Mouse (Mus musculus) gastrocnemius, postnatal 25 days (tissue): ENCODE measurements around the gene D630039A03Rik. TPM values are rescaled to one million over a fixed set of nuclear protein-coding genes. Genes with fewer than 3 reads are reported as not detected.
"Not testable (repeated sequence)": the region's sequence is repeated elsewhere in the genome, so short reads cannot be mapped to it uniquely, and the experiment has no call there.

Experiments
- DNase-seq: peaks from one replicate; pipeline ENCODE4 v3.0.0; 2022
- total RNA-seq, 2 experiments: library from RNA; stranded (reverse); gene quantifications; 1 replicate in 1 of 2; 2 replicates in 1 of 2; pipeline ENCODE4 v1.2.3; 2021

Gene D630039A03Rik
- total RNA-seq, 2 experiments from 2014 or later = not detected

DNA sequence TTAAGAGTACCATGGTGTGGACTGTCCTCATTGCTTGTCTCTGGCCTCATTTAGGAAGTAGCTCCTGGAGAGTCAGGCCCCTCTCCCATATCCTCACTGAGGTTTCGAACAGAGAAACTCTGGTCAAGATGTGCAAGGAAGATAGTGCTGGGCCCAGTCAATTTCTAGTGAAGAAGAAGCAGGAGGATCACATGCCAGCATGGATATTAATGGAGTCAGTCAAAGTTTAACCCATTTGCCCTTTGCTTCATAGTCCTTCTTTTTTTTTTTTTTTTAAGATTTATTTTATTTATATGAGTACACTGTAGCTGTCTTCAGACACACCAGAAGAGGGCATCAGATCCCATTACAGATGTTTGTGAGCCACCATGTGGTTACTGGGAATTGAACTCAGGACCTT is 27.1 kb downstream of the D630039A03Rik start:
- DNase-seq = not testable (repeated sequence)

DNA sequence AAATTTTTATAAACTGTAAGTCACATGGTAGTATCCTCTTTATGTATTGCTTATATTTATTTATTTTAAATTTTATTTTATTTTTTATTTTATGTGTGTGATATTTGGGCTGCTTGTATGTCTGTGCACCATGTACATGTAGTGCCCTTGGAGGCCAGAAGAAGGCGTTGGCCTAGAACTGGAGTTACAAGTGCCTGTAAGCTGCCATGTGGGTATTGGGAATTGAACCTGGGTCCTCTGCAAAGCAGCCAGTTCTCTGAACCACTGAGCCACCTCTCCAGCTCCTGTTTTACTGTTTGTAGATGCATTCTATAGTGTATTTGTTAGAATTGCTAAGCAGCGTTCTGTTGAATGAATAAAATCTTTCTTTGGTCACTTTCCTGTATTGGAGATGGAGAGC is 27.9 kb downstream of the D630039A03Rik start:
- DNase-seq = no peak

GRCm38 (mm10) chr4:57886888-57887230 is 29.2 kb downstream of the D630039A03Rik start:
- no peak for DNase-seq

DNA sequence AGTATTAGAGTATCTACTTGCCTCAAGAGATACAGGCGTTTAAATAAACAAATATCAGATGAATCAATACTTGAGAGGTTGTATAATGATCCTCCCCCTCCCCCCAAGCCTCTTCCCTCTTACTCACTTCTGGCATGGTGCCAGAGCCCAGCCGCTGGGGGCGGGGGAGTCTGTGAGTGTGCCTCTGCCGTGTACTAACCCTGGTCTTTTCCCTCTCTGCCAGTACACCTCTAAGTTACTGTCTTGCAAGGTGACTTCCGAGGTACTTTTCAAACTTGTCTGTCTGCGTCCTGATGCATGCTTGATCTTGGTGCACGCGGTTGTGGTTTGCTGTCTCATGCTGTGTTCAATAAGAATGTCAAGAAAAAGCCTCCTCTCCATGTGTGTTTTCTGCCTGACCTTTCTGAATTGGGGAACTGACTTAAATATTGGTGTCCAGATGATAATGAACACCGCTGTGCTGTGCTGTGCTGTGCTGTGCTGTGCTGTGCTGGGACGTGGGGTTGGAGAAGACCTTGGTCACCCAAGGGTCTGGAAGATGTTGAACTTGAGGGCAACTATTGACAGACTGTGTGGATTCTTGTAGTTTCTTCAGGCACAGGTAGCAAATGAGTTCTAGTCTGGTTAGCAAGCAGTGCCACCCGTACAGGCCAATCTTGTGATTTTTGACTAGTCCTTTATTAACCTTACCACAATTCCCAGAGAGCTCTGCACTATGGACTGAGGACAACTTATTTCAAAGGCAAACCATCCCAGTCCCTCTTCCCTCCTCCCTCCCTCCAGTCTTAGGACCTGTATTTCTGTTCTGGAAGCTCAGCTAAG is 29.8 kb downstream of the D630039A03Rik start:
- DNase-seq = no peak

- no peak for DNase-seq
Measured at GRCm38 (mm10) chr4:57885186-57885585, 30.9 kb downstream of the D630039A03Rik start.

GRCm38 (mm10) chr4:57884511-57884910 is 31.6 kb downstream of the D630039A03Rik start:
- no peak for DNase-seq

GRCm38 (mm10) chr4:57883520-57884421 is 32.3 kb downstream of the D630039A03Rik start:
- no peak for DNase-seq

- DNase-seq = peak; percentile 51
Measured at GRCm38 (mm10) chr4:57879804-57880357, 36.2 kb downstream of the D630039A03Rik start.

DNA sequence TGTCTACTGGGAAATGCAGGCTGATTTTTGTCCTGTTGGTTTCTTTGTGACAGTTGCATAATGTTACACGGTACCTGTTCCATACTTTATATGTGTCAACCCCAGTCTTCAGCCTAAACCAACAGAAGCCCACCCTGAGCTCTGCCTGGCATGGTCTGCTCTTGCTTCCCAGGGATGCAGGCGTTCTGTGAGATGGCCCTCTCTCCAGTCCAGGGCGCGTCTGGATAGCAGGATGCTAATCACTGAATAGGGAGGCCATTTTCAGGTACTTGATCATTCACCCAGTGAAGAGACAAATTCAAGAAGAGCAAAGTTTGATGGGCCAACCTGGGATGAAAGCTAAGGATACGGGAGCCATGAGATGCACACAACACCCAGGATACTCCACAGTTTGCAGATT is 37.0 kb downstream of the D630039A03Rik start:
- no peak for DNase-seq

GRCm38 (mm10) chr4:57867454-57867853 is 48.6 kb downstream of the D630039A03Rik start:
- no peak for DNase-seq

DNA sequence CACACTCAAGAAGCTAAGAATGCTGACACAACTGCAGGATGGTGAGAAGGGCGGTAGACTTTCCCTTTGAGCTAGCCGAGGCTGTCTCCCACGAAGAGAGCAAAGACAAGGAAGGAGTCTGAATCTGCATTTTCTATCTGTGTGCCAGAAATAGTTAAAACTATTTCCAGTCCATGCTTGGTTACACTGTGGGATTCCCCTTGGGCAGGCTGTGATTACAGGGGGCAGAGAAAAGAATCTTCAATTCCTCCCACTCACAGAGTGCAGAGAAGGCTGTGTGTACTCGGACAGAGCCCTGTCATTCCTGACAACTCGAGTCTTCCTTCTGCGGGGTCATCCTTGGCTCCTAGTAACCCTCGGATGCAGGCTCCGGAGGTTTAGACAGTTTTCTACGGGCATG is 49.1 kb downstream of the D630039A03Rik start:
- DNase-seq = no peak

- no peak for DNase-seq
Measured at GRCm38 (mm10) chr4:57866088-57866487, 50.0 kb downstream of the D630039A03Rik start.

DNA sequence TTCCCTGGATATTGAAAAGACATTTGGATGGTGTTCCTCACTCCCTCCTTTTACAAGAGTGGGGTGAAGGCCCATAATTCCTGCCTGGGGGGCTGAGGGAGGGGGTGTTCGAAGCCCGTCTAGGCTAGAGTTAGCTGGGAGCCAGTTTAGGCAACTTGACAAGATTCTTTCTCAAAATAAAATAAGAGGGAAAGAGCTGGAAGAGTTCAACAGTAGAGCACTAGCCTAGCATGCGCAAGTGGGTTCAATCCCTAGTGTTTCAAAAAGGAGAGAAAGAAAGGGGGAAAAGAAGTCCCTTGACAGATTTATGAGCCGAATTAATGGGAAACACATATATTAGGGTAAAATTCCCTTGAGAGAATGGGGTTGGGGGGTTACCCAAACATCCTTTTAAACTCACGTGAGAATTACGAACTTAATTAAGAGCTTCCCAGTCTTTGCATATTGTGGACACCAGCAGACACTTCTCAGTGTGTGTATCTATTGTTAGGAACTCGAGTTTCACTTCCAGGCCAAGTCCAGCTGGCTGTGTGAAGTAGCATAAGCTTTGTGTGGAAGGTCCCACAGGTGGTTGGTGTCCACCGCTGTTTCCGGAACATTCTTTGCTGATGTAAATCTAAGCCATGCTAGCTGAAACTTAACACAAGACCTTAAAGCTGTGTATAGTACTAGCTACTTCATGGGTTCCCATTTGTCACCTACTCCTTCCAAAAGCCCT is 53.7 kb downstream of the D630039A03Rik start:
- no peak for DNase-seq

GRCm38 (mm10) chr4:57861856-57862255 is 54.2 kb downstream of the D630039A03Rik start:
- DNase-seq = no peak

- DNase-seq = no peak
Measured at GRCm38 (mm10) chr4:57861166-57861565, 54.9 kb downstream of the D630039A03Rik start.

- peak; percentile 84 for DNase-seq
Measured at GRCm38 (mm10) chr4:57860204-57860611, 55.9 kb downstream of the D630039A03Rik start.

Other genes starting within 250 kb of the D630039A03Rik start
- 10 to 100 TPM; 34.3 to 35.9 TPM for gene Akap2, start 198.6 kb downstream of the D630039A03Rik start, total RNA-seq
- 10 to 100 TPM; 74.5 to 79.1 TPM for gene Txn1, start 40.1 kb upstream of the D630039A03Rik start, total RNA-seq
- gene Txndc8, start 92.8 kb upstream of the D630039A03Rik start, total RNA-seq = not detected